Mouse (Mus musculus) lung, postnatal 0 days (tissue): ENCODE measurements around the gene Elmsan1.

Experiments
- CTCF ChIP-seq: IDR thresholded peaks from 2 replicates; pipeline ENCODE4 v1.5.1; 2016; ENCODE audit warnings: antibody characterized with exemption, mild to moderate bottlenecking
- EP300 ChIP-seq: IDR thresholded peaks from 2 replicates; pipeline ENCODE4 v1.6.1; 2016; ENCODE audit warnings: antibody characterized with exemption, mild to moderate bottlenecking, control low read depth

GRCm38 (mm10) chr12:84188881-84189444 is 29.7 kb downstream of the Elmsan1 start:
- no peak for TF ChIP-seq CTCF
- TF ChIP-seq EP300, result no peak
